Mouse (Mus musculus) heart, embryonic 12.5 days (tissue): ENCODE measurements around the gene Selenos. TPM values are rescaled to one million over a fixed set of nuclear protein-coding genes. Genes with fewer than 3 reads are reported as not detected.

Experiments used
- ATAC-seq: fragments of 200-750 bp; cut with Nextera tagmentation; 2 replicates; pipeline ENCODE4 v1.8.0; 2017; ENCODE audit warnings: moderate TSS enrichment, moderate library complexity; ENCODE audit not compliant: insufficient number of reproducible peaks, low FRiP score
- H3K27ac ChIP-seq: fragments of 300-500 bp; sonication (generic); 2 replicates; pipeline ENCODE4 v1.5.1; 2016; ENCODE audit warnings: mild to moderate bottlenecking, moderate library complexity; ENCODE audit not compliant: poor library complexity, severe bottlenecking
- H3K27me3 ChIP-seq: fragments of 300-500 bp; sonication (generic); replicated peaks from 2 replicates; pipeline ENCODE4 v1.6.1; 2016; ENCODE audit warnings: mild to moderate bottlenecking, moderate library complexity
- H3K36me3 ChIP-seq: fragments of 300-500 bp; sonication (generic); 2 replicates; pipeline ENCODE4 v1.6.1; 2016; ENCODE audit warnings: mild to moderate bottlenecking, moderate library complexity
- H3K4me1 ChIP-seq: fragments of 300-500 bp; sonication (generic); replicated peaks from 2 replicates; pipeline ENCODE4 v1.6.1; 2016; ENCODE audit warnings: mild to moderate bottlenecking
- H3K4me2 ChIP-seq: fragments of 300-500 bp; sonication (generic); 2 replicates; pipeline ENCODE4 v1.6.1; 2016; ENCODE audit warnings: mild to moderate bottlenecking, moderate library complexity
- H3K4me3 ChIP-seq: fragments of 300-500 bp; sonication (generic); 2 replicates; pipeline ENCODE4 v1.5.1; 2016; ENCODE audit warnings: mild to moderate bottlenecking
- H3K9ac ChIP-seq: fragments of 300-500 bp; sonication (generic); 2 replicates; pipeline ENCODE4 v1.6.1; 2016; ENCODE audit warnings: mild to moderate bottlenecking, moderate library complexity
- H3K9me3 ChIP-seq: fragments of 300-500 bp; sonication (generic); replicated peaks from 2 replicates; pipeline ENCODE4 v1.6.1; 2016; ENCODE audit warnings: mild to moderate bottlenecking, moderate library complexity
- WGBS: fragments of 180-500 bp; shearing (Covaris S2); methylation state at CpG from one replicate; pipeline ENCODE4 v1.1.7; 2016; 5-methylcytosine and 5-hydroxymethylcytosine counted together
- polyA plus RNA-seq: library from polyadenylated mRNA; unstranded; fragments of >200 nt; fragmentation: Nextera tagmentation; extraction: Ambion mirVana; gene quantifications from 2 replicates; pipeline ENCODE4 v1.2.1, GENCODE M21; 2016

Selenos gene
- polyA plus RNA-seq, 1 experiment from 2014 or later, result 70.7 TPM

DNA sequence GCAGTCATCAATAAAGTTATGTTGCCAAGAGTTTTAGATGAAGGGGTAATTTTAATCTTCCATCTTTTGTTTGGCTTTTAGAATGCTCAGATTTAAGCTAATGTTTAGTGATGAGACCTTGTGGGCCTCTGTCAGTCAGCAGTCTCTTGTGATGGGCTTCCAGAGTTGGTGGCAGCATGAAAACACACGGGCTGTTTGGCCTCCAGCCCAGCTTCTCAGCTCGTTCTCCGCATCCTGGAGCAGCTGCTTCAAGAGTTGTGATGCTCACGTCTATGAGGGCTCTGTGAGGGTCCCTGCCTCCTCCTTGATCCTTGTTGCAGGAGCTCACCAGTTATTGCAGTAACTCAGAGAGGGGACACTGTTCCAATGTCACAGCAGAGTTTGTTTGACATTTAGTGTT is 58.9 kb downstream of the Selenos start:
- Histone ChIP-seq H3K4me1 (peaks cover 64% of the 10 kb centered on the region), H3K27me3 (no peaks in the 10 kb centered on the region), H3K9me3 (no peaks in the 10 kb centered on the region), H3K36me3 (peaks cover 16% of the 10 kb centered on the region; the same call in 1 of the 2 replicates), H3K4me2 (no peak overlapping the region), H3K9ac (no peak overlapping the region), H3K4me3 (no peak overlapping the region), H3K27ac (no peak overlapping the region)
- 26% methylated on average over 4 of the region's 4 CpGs for WGBS
- no peak for ATAC-seq

DNA sequence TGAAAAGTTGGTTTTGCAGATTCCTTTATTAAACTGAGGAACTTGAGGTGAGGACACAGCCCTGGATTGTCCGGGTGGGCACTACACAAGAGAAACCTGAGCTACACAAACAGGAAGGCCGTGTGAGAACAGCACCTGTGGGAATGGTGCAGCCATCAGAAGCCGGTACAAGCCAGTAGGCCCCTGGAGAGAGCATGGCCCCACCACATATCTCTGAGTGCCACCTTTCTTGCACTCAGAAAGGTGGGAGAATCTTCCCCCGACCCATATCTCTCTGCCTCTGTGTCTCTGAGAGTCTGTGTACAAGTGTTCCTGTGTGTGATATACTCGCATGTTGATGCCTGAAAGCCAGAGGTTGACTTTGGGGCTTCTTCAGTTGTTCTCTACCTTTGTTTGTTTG is 59.4 kb downstream of the Selenos start:
- Histone ChIP-seq H3K4me3 (no peak overlapping the region), H3K4me1 (peaks cover 64% of the 10 kb centered on the region), H3K4me2 (no peak overlapping the region), H3K27me3 (no peaks in the 10 kb centered on the region), H3K36me3 (peaks cover 16% of the 10 kb centered on the region; the same call in 1 of the 2 replicates), H3K9ac (no peak overlapping the region), H3K27ac (no peak overlapping the region), H3K9me3 (no peaks in the 10 kb centered on the region)
- ATAC-seq, result no peak
- 73% methylated on average over 5 of the region's 5 CpGs for WGBS

Other genes starting within 250 kb of the Selenos start
- gene Pcsk6, start 217.9 kb upstream of the Selenos start, polyA plus RNA-seq, result 2.7 and 3.2 TPM in 2 replicates
- gene Gm45213, start 36.0 kb upstream of the Selenos start, polyA plus RNA-seq, result not detected in 2 replicates
- gene Snrpa1, start 20.6 kb upstream of the Selenos start, polyA plus RNA-seq, result 113 and 114 TPM in 2 replicates
- gene Chsy1, start 29.9 kb downstream of the Selenos start, polyA plus RNA-seq, result 13.3 and 15.5 TPM in 2 replicates